ENCODE assay signal across 19 mouse cellular contexts in genomic region chr3:109411294-109411693, GRCm38 (mm10).
DNase-seq lines count a peak whose midpoint lies in the region; ATAC-seq and TF ChIP-seq lines count a peak whose summit lies in the region.
"Had no signal": no experiment of that assay in that cellular context is flagged by ENCODE, and none has a peak within 500 bp of the region (broad histone marks: within the 10 kb centered on the region; RNA-seq: fewer than 3 reads in every experiment).

No protein-coding gene starts in this region.

- no peaks in the 10 kb centered on the region for H3K36me3 ChIP-seq in kidney, adult 2 months (ENCODE audit: control insufficient read depth, insufficient read depth, low read length)
- H3K36me3 ChIP-seq in hindbrain, embryonic 14.5 days (replicated peaks; ENCODE audit: control insufficient read depth, insufficient read depth): no peaks in the 10 kb centered on the region
- H3K36me3 ChIP-seq: embryonic facial prominence, embryonic 12.5 days; forebrain, embryonic 15.5 days; heart, embryonic 10.5 days; hindbrain, embryonic 12.5 days had no signal

- peak; percentile 16 for DNase-seq in kidney, postnatal 10 days
- DNase-seq in kidney, adult 2 months: no peak
- peak; percentile 6 for DNase-seq in NIH3T3 (ENCODE audit: low read depth)
- DNase-seq in adrenal gland, postnatal 10 days: peak; percentile 5
- no peak for DNase-seq in hindbrain, embryonic 14.5 days (ENCODE audit: low spot score)
- DNase-seq in heart, adult 11 months: no peak
- DNase-seq: cerebellum, adult 11-12 months; cerebellum, adult 9-10 months; cerebellum, postnatal 25 days; gastrocnemius, postnatal 36 days; heart, adult 18-20 months; heart, postnatal 10 days; heart, postnatal 4 days had no signal

- H3K27ac ChIP-seq in kidney, adult 2 months (ENCODE audit: insufficient read depth, low read depth, low read length): no peak overlapping the region
- H3K27ac ChIP-seq in hindbrain, embryonic 14.5 days: no peak overlapping the region
- H3K27ac ChIP-seq: embryonic facial prominence, embryonic 12.5 days; forebrain, embryonic 15.5 days; heart, embryonic 10.5 days; hindbrain, embryonic 12.5 days; hindbrain, postnatal 0 days had no signal

- 75% methylated on average over 3 of the region's 3 CpGs for WGBS in kidney, adult 2 months
- WGBS in hindbrain, embryonic 14.5 days: 85% methylated on average over 3 of the region's 3 CpGs

- H3K9ac ChIP-seq in hindbrain, embryonic 14.5 days: no peak overlapping the region
- H3K9ac ChIP-seq: embryonic facial prominence, embryonic 12.5 days; forebrain, embryonic 15.5 days; hindbrain, embryonic 12.5 days had no signal

- TF ChIP-seq CTCF in kidney, adult 2 months (conservative IDR thresholded peaks at IDR 0.05; ENCODE audit: insufficient read depth, insufficient read length, low read depth, low read length): no peak

- TF ChIP-seq POLR2A in kidney, adult 2 months (IDR thresholded peaks at IDR 0.05; ENCODE audit: low read depth, low read length): no peak

- H3K4me3 ChIP-seq in kidney, adult 2 months (ENCODE audit: insufficient read depth, low read depth, low read length): no peak overlapping the region
- no peak overlapping the region for H3K4me3 ChIP-seq in hindbrain, embryonic 14.5 days (replicated peaks; ENCODE audit: low read length)
- H3K4me3 ChIP-seq: embryonic facial prominence, embryonic 12.5 days; forebrain, embryonic 15.5 days; heart, embryonic 10.5 days; hindbrain, embryonic 12.5 days had no signal

- H3K4me2 ChIP-seq in hindbrain, embryonic 14.5 days (replicated peaks): no peak overlapping the region
- H3K4me2 ChIP-seq: embryonic facial prominence, embryonic 12.5 days; forebrain, embryonic 15.5 days; hindbrain, embryonic 12.5 days had no signal

- no peak for ATAC-seq in hindbrain, embryonic 14.5 days (ENCODE audit: low FRiP score)
- ATAC-seq: forebrain, embryonic 15.5 days; hindbrain, postnatal 0 days had no signal

- H3K27me3 ChIP-seq in kidney, adult 2 months (replicated peaks; ENCODE audit: control insufficient read depth, insufficient read depth, low read length): no peaks in the 10 kb centered on the region
- H3K27me3 ChIP-seq in hindbrain, embryonic 14.5 days (ENCODE audit: control insufficient read depth, insufficient read depth, low read length): no peaks in the 10 kb centered on the region
- H3K27me3 ChIP-seq: CH12.LX; embryonic facial prominence, embryonic 12.5 days; forebrain, embryonic 15.5 days; hindbrain, embryonic 12.5 days had no signal

- H3K4me1 ChIP-seq in kidney, adult 2 months (ENCODE audit: control insufficient read depth, insufficient read depth, low read length): no peaks in the 10 kb centered on the region
- H3K4me1 ChIP-seq in hindbrain, embryonic 14.5 days (replicated peaks; ENCODE audit: control insufficient read depth, insufficient read depth, low read length): no peaks in the 10 kb centered on the region
- H3K4me1 ChIP-seq: embryonic facial prominence, embryonic 12.5 days; forebrain, embryonic 15.5 days; heart, embryonic 10.5 days; hindbrain, embryonic 12.5 days had no signal

- H3K9me3 ChIP-seq in hindbrain, embryonic 14.5 days (ENCODE audit: control insufficient read depth, low read length): no peaks in the 10 kb centered on the region
- H3K9me3 ChIP-seq: embryonic facial prominence, embryonic 12.5 days; forebrain, embryonic 15.5 days; heart, embryonic 10.5 days; hindbrain, embryonic 12.5 days had no signal

Comparison
In these comparisons a context has a peak if more than half of its experiments do, and no peak if none do; other contexts are left out.
1. DNase-seq: peak in kidney, postnatal 10 days (single experiment), NIH3T3 (single experiment) and adrenal gland, postnatal 10 days (single experiment); none in kidney, adult 2 months (single experiment), hindbrain, embryonic 14.5 days (single experiment) and heart, adult 11 months (single experiment).